Mouse (Mus musculus) neural tube, embryonic 11.5 days (tissue): ENCODE measurements at regions not wholly inside any gene's neighbourhood (a gene's known extent, or its start where the extent isn't known, plus 50 kb on each side); places are given as distances from the start of the nearest gene placed in this dataset.

ENCODE experiments used
- ATAC-seq: fragments of 200-750 bp; cut with Nextera tagmentation; 2 replicates; pipeline ENCODE4 v1.8.0; 2017; ENCODE audit warnings: moderate number of reproducible peaks, mild to moderate bottlenecking, moderate TSS enrichment, moderate library complexity; ENCODE audit not compliant: insufficient read depth, low FRiP score, low TSS enrichment
- DNase-seq: peaks from one replicate; pipeline ENCODE4 v3.0.0-alpha.2; 2015; ENCODE audit warnings: low spot score
- H3K27ac ChIP-seq: fragments of 300-500 bp; sonication (generic); 2 replicates; pipeline ENCODE4 v1.5.1; 2014; ENCODE audit warnings: low read depth, mild to moderate bottlenecking, low read length
- H3K27me3 ChIP-seq: fragments of 300-500 bp; sonication (generic); 2 replicates; pipeline ENCODE4 v1.6.1; 2014; ENCODE audit warnings: mild to moderate bottlenecking, low read length, mixed read lengths; ENCODE audit not compliant: control insufficient read depth, insufficient read depth
- H3K36me3 ChIP-seq: fragments of 300-500 bp; sonication (generic); 2 replicates; pipeline ENCODE4 v1.6.1; 2014; ENCODE audit warnings: mild to moderate bottlenecking, low read length, moderate library complexity, mixed read lengths; ENCODE audit not compliant: control insufficient read depth, insufficient read depth
- H3K4me1 ChIP-seq: fragments of 300-500 bp; sonication (generic); 2 replicates; pipeline ENCODE4 v1.6.1; 2014; ENCODE audit warnings: low read length, mixed read lengths; ENCODE audit not compliant: control insufficient read depth, insufficient read depth
- H3K4me2 ChIP-seq: fragments of 300-500 bp; sonication (generic); 2 replicates; pipeline ENCODE4 v1.6.1; 2014; ENCODE audit warnings: low read depth, mild to moderate bottlenecking, moderate library complexity
- H3K4me3 ChIP-seq: fragments of 300-500 bp; sonication (generic); 2 replicates; pipeline ENCODE4 v1.5.1; 2014; ENCODE audit warnings: low read depth, low read length
- H3K9ac ChIP-seq: fragments of 300-500 bp; sonication (generic); 2 replicates; pipeline ENCODE4 v1.6.1; 2014; ENCODE audit warnings: mild to moderate bottlenecking, low read length
- H3K9me3 ChIP-seq: fragments of 300-500 bp; sonication (generic); 2 replicates; pipeline ENCODE4 v1.6.1; 2016; ENCODE audit warnings: low read length; ENCODE audit not compliant: control insufficient read depth
- WGBS: fragments of 180-500 bp; shearing (Covaris S2); extraction: QIAGEN DNeasy Blood & Tissue Kit; methylation state at CpG from one replicate; pipeline ENCODE4 v1.1.7; 2014; 5-methylcytosine and 5-hydroxymethylcytosine counted together

DNA sequence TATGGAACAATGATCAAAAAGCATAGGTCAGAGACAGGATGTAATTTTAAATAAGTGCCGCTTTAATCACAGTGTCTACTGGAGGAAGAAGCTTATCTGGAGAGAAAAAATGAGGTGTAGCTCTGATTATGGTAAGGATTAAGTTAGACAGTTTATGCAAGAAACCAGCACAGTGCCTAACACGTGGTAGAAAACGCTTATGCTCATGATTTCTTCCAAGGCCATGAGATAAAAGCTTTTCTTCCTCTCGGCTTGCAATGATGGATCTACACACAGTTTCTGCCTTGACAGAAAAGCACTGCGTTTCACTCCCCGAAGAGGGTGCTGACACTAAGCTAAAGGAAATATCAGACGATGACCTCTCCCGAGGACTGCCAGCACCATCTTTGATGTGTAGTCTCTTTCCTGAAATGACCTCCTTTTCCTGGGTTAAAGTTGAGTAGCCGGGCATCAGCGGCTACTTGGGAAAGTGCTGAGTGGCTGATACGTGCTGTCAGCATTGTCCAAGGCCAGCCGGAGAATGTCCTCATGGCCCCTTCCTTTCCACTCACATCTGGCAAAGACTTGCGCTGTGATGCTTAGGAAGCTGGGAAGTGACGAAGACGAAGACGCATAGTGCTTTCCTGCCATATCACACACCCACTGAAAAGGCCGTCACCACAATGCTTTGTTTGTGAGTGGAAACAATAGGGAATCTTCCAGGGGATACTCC, 72.0 kb downstream of the Hoxa1 start:
- DNase-seq (no peak), ATAC-seq (no peak)
- no peak overlapping the region for H3K4me3 ChIP-seq
- no peaks in the 10 kb centered on the region for H3K27me3 ChIP-seq
- no peaks in the 10 kb centered on the region for H3K4me1 ChIP-seq
- no peaks in the 10 kb centered on the region for H3K9me3 ChIP-seq
- no peak overlapping the region for H3K9ac ChIP-seq
- no peak overlapping the region for H3K4me2 ChIP-seq
- no peaks in the 10 kb centered on the region for H3K36me3 ChIP-seq
- WGBS = 79% methylated on average over 17 of the region's 17 CpGs
- no peak overlapping the region for H3K27ac ChIP-seq

GRCm38 (mm10) chr6:52084622-52085021, 72.3 kb upstream of the Skap2 start:
- no peaks in the 10 kb centered on the region for H3K4me1 ChIP-seq
- H3K4me3 ChIP-seq = no peak overlapping the region
- WGBS = 87% methylated on average over 2 of the region's 2 CpGs
- H3K9me3 ChIP-seq = no peaks in the 10 kb centered on the region
- no peak overlapping the region for H3K4me2 ChIP-seq
- H3K9ac ChIP-seq = no peak overlapping the region
- H3K27me3 ChIP-seq = no peaks in the 10 kb centered on the region
- no peak overlapping the region for H3K27ac ChIP-seq
- no peak for ATAC-seq
- H3K36me3 ChIP-seq = no peaks in the 10 kb centered on the region
- DNase-seq = no peak

DNA sequence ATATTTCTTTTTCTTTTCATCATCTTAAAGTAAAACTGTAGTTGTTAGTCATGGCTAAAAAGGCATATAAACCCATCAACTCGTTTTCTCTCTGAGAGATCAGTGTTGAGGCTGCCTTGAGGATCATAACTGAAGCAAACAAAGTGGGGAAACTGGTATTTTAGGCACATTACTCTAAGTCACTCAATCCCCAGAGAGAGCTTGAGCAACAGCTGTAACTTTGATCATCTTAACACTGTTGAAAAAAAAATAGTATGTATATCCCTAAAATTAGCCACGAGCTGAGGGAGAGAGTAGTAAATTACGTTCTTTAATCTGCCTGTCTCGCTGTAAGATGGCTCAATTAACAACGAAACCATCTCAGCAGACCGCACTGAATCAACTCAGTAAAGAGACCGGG, 67.2 kb upstream of the Skap2 start:
- 14% methylated on average over 7 of the region's 7 CpGs for WGBS
- Histone ChIP-seq H3K4me3 (no peak overlapping the region), H3K36me3 (no peaks in the 10 kb centered on the region), H3K27ac (no peak overlapping the region), H3K9me3 (no peaks in the 10 kb centered on the region), H3K27me3 (no peaks in the 10 kb centered on the region), H3K4me1 (0 out of 2 replicates have a peak, but pooled peaks cover 3% of the 10 kb centered on the region), H3K4me2 (peak overlapping the region; percentile 35), H3K9ac (no peak overlapping the region)
- ATAC-seq = no peak
- DNase-seq = no peak

- ATAC-seq (peak; percentile 45; the same call in 1 of the 2 replicates), DNase-seq (peak; percentile 50)
- no peak overlapping the region for H3K4me3 ChIP-seq
- 8% methylated on average over 12 of the region's 12 CpGs for WGBS
- H3K27ac ChIP-seq = no peak overlapping the region
- no peaks in the 10 kb centered on the region for H3K27me3 ChIP-seq
- H3K36me3 ChIP-seq = no peaks in the 10 kb centered on the region
- peak overlapping the region; percentile 35 for H3K4me2 ChIP-seq
- H3K4me1 ChIP-seq = 0 out of 2 replicates have a peak, but pooled peaks cover 3% of the 10 kb centered on the region
- H3K9ac ChIP-seq = 0 out of 2 replicates have a peak overlapping the region, but pooled peaks have one; percentile 31
- H3K9me3 ChIP-seq = no peaks in the 10 kb centered on the region
Measured at GRCm38 (mm10) chr6:52078530-52079340, 66.4 kb upstream of the Skap2 start.

DNA sequence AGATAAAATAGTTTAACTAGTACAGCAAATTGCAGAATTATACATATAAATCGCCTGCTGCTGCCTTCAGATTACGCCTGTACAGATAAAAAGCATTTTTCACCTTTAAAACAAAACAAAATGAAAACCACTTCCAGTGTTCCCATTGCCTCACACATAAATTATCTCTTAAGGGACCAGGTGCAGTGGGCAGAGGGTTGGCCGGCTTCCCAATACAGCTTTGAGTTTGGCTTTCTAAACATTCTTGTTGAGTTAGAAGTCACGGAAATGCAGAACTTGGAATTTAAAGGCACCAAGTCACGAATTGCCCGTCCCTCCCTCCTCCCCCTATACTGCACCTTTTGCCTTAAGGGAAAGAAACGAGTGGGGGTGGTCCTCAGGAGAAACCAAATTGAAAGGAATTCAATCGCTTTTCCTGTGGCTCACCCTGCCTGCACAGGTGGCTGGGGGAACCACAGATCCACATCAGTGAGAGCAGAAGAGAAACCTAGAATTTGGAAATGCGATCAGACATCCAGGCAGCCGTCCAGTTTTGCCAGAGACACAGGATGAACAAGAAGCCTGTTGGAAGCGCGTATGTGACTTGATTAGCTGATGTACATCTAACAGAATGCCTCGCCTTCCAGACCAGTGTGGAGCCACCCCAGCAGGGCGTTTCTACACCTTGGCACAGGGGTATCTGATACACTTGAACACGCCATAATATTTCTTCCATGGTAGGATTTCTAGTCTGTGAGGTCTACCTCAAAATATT, 64.0 kb upstream of the Skap2 start:
- ATAC-seq = no peak
- Histone ChIP-seq H3K4me1 (0 out of 2 replicates have a peak, but pooled peaks cover 3% of the 10 kb centered on the region), H3K4me2 (no peak overlapping the region), H3K9me3 (no peaks in the 10 kb centered on the region), H3K27me3 (no peaks in the 10 kb centered on the region), H3K4me3 (no peak overlapping the region), H3K27ac (no peak overlapping the region), H3K9ac (no peak overlapping the region), H3K36me3 (no peaks in the 10 kb centered on the region)
- 70% methylated on average over 15 of the region's 15 CpGs for WGBS
- no peak for DNase-seq

- no peaks in the 10 kb centered on the region for H3K9me3 ChIP-seq
- H3K4me3 ChIP-seq = no peak overlapping the region
- ATAC-seq = no peak
- no peak overlapping the region for H3K27ac ChIP-seq
- no peaks in the 10 kb centered on the region for H3K27me3 ChIP-seq
- WGBS = 91% methylated on average over 2 of the region's 2 CpGs
- no peak overlapping the region for H3K4me2 ChIP-seq
- 0 out of 2 replicates have a peak, but pooled peaks cover 3% of the 10 kb centered on the region for H3K4me1 ChIP-seq
- H3K9ac ChIP-seq = no peak overlapping the region
- no peaks in the 10 kb centered on the region for H3K36me3 ChIP-seq
- DNase-seq = no peak
Measured at GRCm38 (mm10) chr6:52074904-52075303, 62.6 kb upstream of the Skap2 start.

DNA sequence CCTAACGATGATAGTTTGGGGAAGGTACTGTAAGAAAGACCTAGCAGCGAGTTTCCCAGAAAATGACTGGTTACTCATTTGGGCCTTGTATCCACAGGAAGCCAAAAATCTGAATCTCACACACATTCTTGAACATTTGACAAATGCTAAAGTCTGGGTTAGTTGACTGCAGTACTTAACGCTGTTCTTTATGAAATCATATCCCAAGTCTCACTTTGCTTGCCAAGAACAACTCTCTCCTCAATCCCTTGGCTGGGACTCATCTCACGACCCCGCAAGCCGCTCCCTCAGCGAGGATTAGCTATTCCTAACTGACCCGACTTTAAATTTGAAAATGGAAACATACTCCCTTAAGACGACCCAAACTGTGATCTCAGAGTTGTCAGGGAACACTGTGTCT, 54.8 kb upstream of the Skap2 start:
- WGBS = 84% methylated on average over 9 of the region's 9 CpGs
- Histone ChIP-seq H3K9ac (no peak overlapping the region), H3K4me2 (no peak overlapping the region), H3K4me3 (no peak overlapping the region), H3K27ac (no peak overlapping the region), H3K36me3 (no peaks in the 10 kb centered on the region), H3K27me3 (no peaks in the 10 kb centered on the region), H3K4me1 (peaks cover 4% of the 10 kb centered on the region; the same call in 1 of the 2 replicates), H3K9me3 (no peaks in the 10 kb centered on the region)
- no peak for DNase-seq
- ATAC-seq = no peak

- Histone ChIP-seq H3K9ac (no peak overlapping the region), H3K4me2 (no peak overlapping the region), H3K27ac (no peak overlapping the region), H3K36me3 (no peaks in the 10 kb centered on the region), H3K27me3 (no peaks in the 10 kb centered on the region), H3K4me3 (no peak overlapping the region), H3K4me1 (peaks cover 5% of the 10 kb centered on the region; the same call in 1 of the 2 replicates), H3K9me3 (no peaks in the 10 kb centered on the region)
- DNase-seq (no peak), ATAC-seq (no peak)
- 88% methylated on average over 10 of the region's 10 CpGs for WGBS
Measured at GRCm38 (mm10) chr6:52065652-52066051, 53.3 kb upstream of the Skap2 start.
